In the genomic region with DNA sequence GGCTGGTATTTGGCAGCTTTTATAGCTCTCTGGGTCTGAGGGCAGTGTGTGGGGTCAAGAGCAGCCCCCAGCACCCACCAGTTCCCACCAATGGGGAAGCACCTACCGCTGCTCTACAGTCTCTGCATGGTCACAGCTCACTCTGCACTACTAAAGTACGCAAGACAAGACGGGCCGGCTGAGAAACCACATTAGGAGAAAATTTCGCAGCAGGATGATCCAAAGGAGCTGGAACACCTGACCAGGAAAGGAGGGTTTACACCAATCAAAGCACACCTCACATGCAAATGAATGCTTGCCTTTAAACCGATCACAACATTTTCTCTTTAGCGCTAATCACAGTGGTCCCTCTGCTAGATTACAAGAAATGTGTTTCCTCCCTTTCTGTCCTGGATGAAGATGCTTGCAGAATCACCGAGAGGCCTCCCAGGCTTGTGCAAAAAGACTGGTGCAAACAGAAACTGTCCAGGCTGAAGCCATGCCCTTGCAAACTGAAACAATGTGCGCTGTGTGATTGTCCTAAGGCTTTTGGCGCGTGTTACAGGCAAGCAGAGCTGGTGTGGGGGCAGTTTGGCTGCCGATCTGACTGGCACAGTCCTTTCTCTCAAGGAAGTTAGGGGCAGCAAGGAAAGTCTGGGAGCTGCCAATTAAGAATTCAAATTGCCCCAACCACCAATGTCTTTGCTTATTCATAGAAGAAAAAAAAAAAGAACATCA, we compare ENCODE assay signal across 10 mouse cellular contexts. TPM values are rescaled to one million over a fixed set of nuclear protein-coding genes. Genes with fewer than 3 reads are reported as not detected.
DNase-seq lines count a peak whose midpoint lies in the region; ATAC-seq and TF ChIP-seq lines count a peak whose summit lies in the region.
"Had no signal": no experiment of that assay in that cellular context is flagged by ENCODE, and none has a peak within 500 bp of the region (broad histone marks: within the 10 kb centered on the region; RNA-seq: fewer than 3 reads in every experiment).

No protein-coding gene starts in this region.

- no peak overlapping the region for H3K9ac ChIP-seq in heart, adult 2 months (ENCODE audit: low read depth, low read length)
- H3K9ac ChIP-seq in CH12.LX (ENCODE audit: insufficient read depth, low read depth), result no peak overlapping the region
- H3K9ac ChIP-seq in embryonic facial prominence, embryonic 13.5 days, result 0 out of 2 replicates have a peak overlapping the region, but pooled peaks have one; percentile 44
- H3K9ac ChIP-seq in limb, embryonic 12.5 days (replicated peaks), result no peak overlapping the region

- intact Hi-C loops in heart, adult 2 months (cut with DNase I), result no loop called here

- no peaks in the 10 kb centered on the region for H3K79me2 ChIP-seq in heart, adult 2 months (replicated peaks; ENCODE audit: control insufficient read depth, insufficient read depth, low read length)
- no peaks in the 10 kb centered on the region for H3K79me2 ChIP-seq in CH12.LX (replicated peaks; ENCODE audit: control insufficient read depth, extremely low read depth, insufficient read depth, poor library complexity, severe bottlenecking)

- TF ChIP-seq POLR2A in heart, adult 2 months (IDR thresholded peaks at IDR 0.05; ENCODE audit: insufficient read depth, low read depth, low read length), result no peak
- TF ChIP-seq POLR2A in CH12.LX (IDR thresholded peaks at IDR 0.05; ENCODE audit: low read depth, low read length), result no peak
- no peak for TF ChIP-seq POLR2A in small intestine, adult 2 months (IDR thresholded peaks at IDR 0.05; ENCODE audit: low read depth, low read length)

- peaks cover 7% of the 10 kb centered on the region for H3K4me1 ChIP-seq in heart, adult 2 months (ENCODE audit: control insufficient read depth, insufficient read depth, low read length)
- peaks cover 4 to 23% of the 10 kb centered on the region in 2 experiments for H3K4me1 ChIP-seq in CH12.LX (ENCODE audit: control insufficient read depth in 1 of 2, insufficient read depth in 2 of 2)
- peaks cover 32% of the 10 kb centered on the region for H3K4me1 ChIP-seq in embryonic facial prominence, embryonic 13.5 days
- peaks cover 18% of the 10 kb centered on the region for H3K4me1 ChIP-seq in limb, embryonic 12.5 days (replicated peaks)
- peaks cover 14% of the 10 kb centered on the region for H3K4me1 ChIP-seq in small intestine, adult 2 months (ENCODE audit: control insufficient read depth, insufficient read depth, insufficient read length, low read length)

- TF ChIP-seq RAD21 in CH12.LX (IDR thresholded peaks at IDR 0.05; ENCODE audit: low read depth, low read length), result no peak

- TF ChIP-seq CTCF in heart, adult 2 months (IDR thresholded peaks at IDR 0.05), result no peak
- TF ChIP-seq CTCF in CH12.LX (conservative IDR thresholded peaks at IDR 0.05 in 1 of 2, IDR thresholded peaks at IDR 0.05 in 1 of 2; ENCODE audit: low read depth in 2 of 2, low read length in 2 of 2), result no peak
- TF ChIP-seq CTCF in small intestine, adult 2 months (IDR thresholded peaks at IDR 0.05; ENCODE audit: extremely low read depth, insufficient read length, insufficient replicate concordance, low read depth, low read length), result no peak

- peak overlapping the region; percentile 30 for H3K27ac ChIP-seq in heart, adult 2 months
- no peak overlapping the region for H3K27ac ChIP-seq in CH12.LX (ENCODE audit: insufficient read depth, low read depth)
- no peak overlapping the region for H3K27ac ChIP-seq in embryonic facial prominence, embryonic 13.5 days
- H3K27ac ChIP-seq in limb, embryonic 12.5 days, result no peak overlapping the region
- H3K27ac ChIP-seq in small intestine, adult 2 months (ENCODE audit: insufficient read depth, low read depth, low read length), result no peak overlapping the region

- in situ Hi-C loops in CH12.LX (cut with MboI; ENCODE audit: low pct_ligation_motif_present, low pct_unique_long_range_greater_than_20kb, low sequenced_read_pairs), result no loop called here

- dilution Hi-C loops in CH12.LX (cut with MboI; ENCODE audit: extremely low pct_ligation_motif_present, extremely low pct_unique_long_range_greater_than_20kb, low sequenced_read_pairs), result no loop called here

- no peak for TF ChIP-seq EP300 in heart, adult 2 months (IDR thresholded peaks at IDR 0.05; ENCODE audit: insufficient read depth, low read depth, low read length)
- no peak for TF ChIP-seq EP300 in CH12.LX (IDR thresholded peaks at IDR 0.05; ENCODE audit: low read length)

- no peaks in the 10 kb centered on the region for H3K9me3 ChIP-seq in CH12.LX (replicated peaks; ENCODE audit: low read length)
- H3K9me3 ChIP-seq in embryonic facial prominence, embryonic 13.5 days, result no peaks in the 10 kb centered on the region
- H3K9me3 ChIP-seq in limb, embryonic 12.5 days, result no peaks in the 10 kb centered on the region

- peaks cover 5% of the 10 kb centered on the region; the same call in 1 of the 2 replicates for H3K27me3 ChIP-seq in heart, adult 2 months (ENCODE audit: control insufficient read depth, insufficient read depth, low read length)
- H3K27me3 ChIP-seq in CH12.LX (replicated peaks), result no peaks in the 10 kb centered on the region
- H3K27me3 ChIP-seq in embryonic facial prominence, embryonic 13.5 days, result peaks cover 55% of the 10 kb centered on the region
- H3K27me3 ChIP-seq in limb, embryonic 12.5 days, result peaks cover 47% of the 10 kb centered on the region
- H3K27me3 ChIP-seq in small intestine, adult 2 months (ENCODE audit: control insufficient read depth, insufficient read depth, low read length), result peaks cover 8% of the 10 kb centered on the region

- H3K4me3 ChIP-seq in heart, adult 2 months, result 0 out of 2 replicates have a peak overlapping the region, but pooled peaks have one; percentile 12
- H3K4me3 ChIP-seq in CH12.LX (replicated peaks in 1 of 3; ENCODE audit: low read depth in 2 of 3, low read length in 2 of 3, poor library complexity in 1 of 3), result no peak overlapping the region
- peak overlapping the region; percentile 20 for H3K4me3 ChIP-seq in embryonic facial prominence, embryonic 13.5 days
- H3K4me3 ChIP-seq in limb, embryonic 12.5 days (replicated peaks), result peak overlapping the region; percentile 21
- peak overlapping the region; percentile 24 for H3K4me3 ChIP-seq in small intestine, adult 2 months (ENCODE audit: low read depth, low read length)

- WGBS in heart, adult 2 months, result 33% methylated on average over 12 of the region's 12 CpGs
- 12% methylated on average over 12 of the region's 12 CpGs for WGBS in embryonic facial prominence, embryonic 13.5 days
- 8% methylated on average over 12 of the region's 12 CpGs for WGBS in limb, embryonic 12.5 days
- 25% methylated on average over 12 of the region's 12 CpGs for WGBS in small intestine, adult 2 months

- ATAC-seq in embryonic facial prominence, embryonic 13.5 days (ENCODE audit: insufficient number of reproducible peaks, insufficient read depth, low FRiP score, low TSS enrichment, low read depth), result no peak
- no peak for ATAC-seq in limb, embryonic 12.5 days (ENCODE audit: insufficient number of reproducible peaks, insufficient read depth, low FRiP score, low TSS enrichment, low read depth)

- H3K36me3 ChIP-seq in heart, adult 2 months (ENCODE audit: control insufficient read depth, insufficient read depth, low read length), result no peaks in the 10 kb centered on the region
- H3K36me3 ChIP-seq in CH12.LX (replicated peaks in 1 of 2; ENCODE audit: control insufficient read depth in 1 of 2, insufficient read depth in 1 of 2, low read length in 1 of 2), result no peaks in the 10 kb centered on the region
- no peaks in the 10 kb centered on the region for H3K36me3 ChIP-seq in embryonic facial prominence, embryonic 13.5 days
- no peaks in the 10 kb centered on the region for H3K36me3 ChIP-seq in limb, embryonic 12.5 days
- no peaks in the 10 kb centered on the region for H3K36me3 ChIP-seq in small intestine, adult 2 months (ENCODE audit: control insufficient read depth, insufficient read depth, low read length)

- peak in 1 of 2 experiments; percentile 18 for DNase-seq in heart, adult 2 months
- no peak for DNase-seq in heart, adult 8-10 months (ENCODE audit: low spot score)
- DNase-seq in CH12.LX (ENCODE audit: extremely low read depth), result no peak
- DNase-seq in spleen, adult 12 weeks (ENCODE audit: low spot score), result no peak
- no peak for DNase-seq in right cerebral cortex, postnatal 36 days (ENCODE audit: low spot score in 2 of 2)

- H3K4me2 ChIP-seq in CH12.LX (ENCODE audit: insufficient read depth, low read depth, poor library complexity, severe bottlenecking), result peak overlapping the region; percentile 34; the same call in 1 of the 2 replicates
- peak overlapping the region; percentile 46 for H3K4me2 ChIP-seq in embryonic facial prominence, embryonic 13.5 days
- H3K4me2 ChIP-seq in limb, embryonic 12.5 days, result peak overlapping the region; percentile 48

TF ChIP-seq in CH12.LX, 34 proteins besides CTCF, POLR2A, EP300 and RAD21:
- TF ChIP-seq USF1 (IDR thresholded peaks at IDR 0.05; ENCODE audit: low read depth, low read length), result no peak

RNA-seq across cellular contexts. Expression of a gene that starts 21.9 kb away (rescaled TPM):
- 1 to 10 TPM; 5.5 to 6.2 TPM for total RNA-seq in heart, adult 2 months (2021)
- polyA plus RNA-seq in heart, adult 2 months (2012; rRNA removed), result 8.7 and 9.8 TPM in 2 replicates
- 1 to 10 TPM; 4.9 to 6.5 (median 5.8) TPM for total RNA-seq in heart, adult 8-10 months (2022)
- total RNA-seq in CH12.LX (2012; rRNA removed) (10.9 and 11.4 TPM in 2 replicates), CH12.LX (2014; rRNA removed) (8.5 and 9.4 TPM in 2 replicates)
- 7.1 and 8.0 TPM in 2 replicates for polyA plus RNA-seq in CH12.LX (2012; ENCODE audit: insufficient read length, low read depth)
- polyA plus RNA-seq in embryonic facial prominence, embryonic 13.5 days (2015; fragmentation: Nextera tagmentation; extraction: Ambion mirVana), result 20.0 and 22.5 TPM in 2 replicates
- 24.7 and 26.6 TPM in 2 replicates for polyA plus RNA-seq in limb, embryonic 12.5 days (2016; fragmentation: Nextera tagmentation; extraction: Ambion mirVana)
- 6.4 and 7.8 TPM in 2 replicates for polyA plus RNA-seq in small intestine, adult 2 months (2012; rRNA removed)

RNA-seq across cellular contexts. Expression of a gene that starts 57.1 kb away (rescaled TPM):
- total RNA-seq in heart, adult 2 months (2021), result 1 to 10 TPM; 2.2 to 2.8 TPM
- polyA plus RNA-seq in heart, adult 2 months (2012; rRNA removed), result 3.2 and 3.6 TPM in 2 replicates
- 1 to 10 TPM; 1.9 to 5.9 (median 4.4) TPM for total RNA-seq in heart, adult 8-10 months (2022)
- total RNA-seq in CH12.LX (2012; rRNA removed) (0.30 TPM in 1 of 2 replicates, not detected in the other), CH12.LX (2014; rRNA removed) (not detected in 2 replicates)
- not detected in 2 replicates for polyA plus RNA-seq in CH12.LX (2012; ENCODE audit: insufficient read length, low read depth)
- polyA plus RNA-seq in embryonic facial prominence, embryonic 13.5 days (2015; fragmentation: Nextera tagmentation; extraction: Ambion mirVana), result 18.2 and 21.9 TPM in 2 replicates
- polyA plus RNA-seq in limb, embryonic 12.5 days (2016; fragmentation: Nextera tagmentation; extraction: Ambion mirVana), result 22.0 and 25.5 TPM in 2 replicates
- polyA plus RNA-seq in small intestine, adult 2 months (2012; rRNA removed), result 5.4 and 6.8 TPM in 2 replicates

RNA-seq across cellular contexts. Expression of a gene that starts 58.5 kb away (rescaled TPM):
- not detected for total RNA-seq in heart, adult 2 months (2021)
- polyA plus RNA-seq in heart, adult 2 months (2012; rRNA removed), result not detected in 2 replicates
- total RNA-seq in heart, adult 8-10 months (2022), result not detected
- total RNA-seq in CH12.LX (2012; rRNA removed) (not detected in 2 replicates), CH12.LX (2014; rRNA removed) (not detected in 2 replicates)
- not detected in 2 replicates for polyA plus RNA-seq in CH12.LX (2012; ENCODE audit: insufficient read length, low read depth)
- 0.27 and 0.37 TPM in 2 replicates for polyA plus RNA-seq in embryonic facial prominence, embryonic 13.5 days (2015; fragmentation: Nextera tagmentation; extraction: Ambion mirVana)
- polyA plus RNA-seq in limb, embryonic 12.5 days (2016; fragmentation: Nextera tagmentation; extraction: Ambion mirVana), result 0.37 and 0.45 TPM in 2 replicates
- not detected in 2 replicates for polyA plus RNA-seq in small intestine, adult 2 months (2012; rRNA removed)
- total RNA-seq: heart, postnatal 10 days had no signal
- polyA plus RNA-seq: spleen, adult 2 months had no signal

Comparison
In these comparisons a context has a peak if more than half of its experiments do, and no peak if none do; other contexts are left out.
1. H3K4me3 ChIP-seq: peak in heart, adult 2 months (single experiment), embryonic facial prominence, embryonic 13.5 days (single experiment), limb, embryonic 12.5 days (single experiment) and small intestine, adult 2 months (single experiment); none in CH12.LX (0 of 3).
2. Peak in every context shown above with its lines, with median percentiles within 50 percentile points of each other: H3K4me2 ChIP-seq.